Mouse (Mus musculus) urinary bladder, postnatal 0 days (tissue): Measurements from ENCODE around the gene Gm8332. TPM values are rescaled to one million over a fixed set of nuclear protein-coding genes. Genes with fewer than 3 reads are reported as not detected.

Experiments
- polyA plus RNA-seq: library from polyadenylated mRNA; unstranded; fragments of >200 nt; fragmentation: Nextera tagmentation; extraction: Ambion mirVana; gene quantifications from 2 replicates; pipeline ENCODE4 v1.2.1, GENCODE M21; 2015

Gene Gm8332
- not detected in 2 replicates for polyA plus RNA-seq

DNA sequence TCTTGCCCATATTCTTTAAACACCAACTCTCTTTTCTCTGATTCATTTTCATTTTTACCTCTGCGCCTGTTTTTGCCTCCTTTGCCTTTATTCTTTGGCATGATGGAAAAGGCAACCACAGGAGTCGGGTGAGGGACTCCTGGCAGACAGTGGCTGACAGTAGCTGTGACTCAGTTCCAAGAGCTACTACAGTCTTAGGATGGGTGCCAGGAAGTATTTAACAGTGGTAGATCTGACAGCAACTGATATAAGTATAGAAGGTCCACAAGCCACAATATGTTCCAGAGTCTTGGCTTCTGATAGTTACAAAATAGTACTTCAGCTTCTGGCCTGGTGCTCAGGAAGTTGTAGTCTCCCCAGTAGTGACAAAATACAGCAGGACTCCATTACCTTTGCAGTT, at the start of gene Gm8332:
Gene Gm8332, minus strand, starts transcription at position 101 of the 400 bp plus-strand sequence.

DNA sequence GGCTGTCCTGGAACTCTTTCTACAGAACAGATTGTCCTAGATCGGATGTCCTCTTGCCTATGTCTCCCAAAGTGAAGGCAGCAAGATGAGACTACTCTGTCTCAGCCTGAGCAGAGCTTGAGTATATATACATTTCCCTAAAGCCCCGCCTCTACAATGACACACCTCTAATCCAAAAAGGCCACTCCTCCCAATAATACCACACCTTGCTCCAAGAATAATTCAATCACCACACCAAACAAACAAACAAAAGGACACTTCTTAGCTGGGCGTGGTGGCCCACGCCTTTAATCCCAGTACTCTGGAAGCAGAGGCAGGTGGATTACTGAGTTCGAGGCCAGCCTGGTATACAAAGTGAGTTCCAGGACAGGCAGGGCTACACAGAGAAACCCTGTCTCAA, 24.5 kb upstream of the Gm8332 start, which contains the start of gene Gm5662:
Gene Gm5662, minus strand, starts transcription at position 101 of the 400 bp plus-strand sequence.

Other genes with a start within 250 kb of the Gm8332 start
- gene Gm2075, start 238.3 kb downstream of the Gm8332 start, polyA plus RNA-seq: not detected in 2 replicates
- not detected in 2 replicates for gene Gm6803, start 231.3 kb downstream of the Gm8332 start, polyA plus RNA-seq
- gene Gm2056, start 223.1 kb downstream of the Gm8332 start, polyA plus RNA-seq: not detected in 2 replicates
- not detected in 2 replicates for gene Gm16368, start 166.4 kb downstream of the Gm8332 start, polyA plus RNA-seq
- not detected in 2 replicates for gene Gm10436, start 68.0 kb downstream of the Gm8332 start, polyA plus RNA-seq
- gene Gm5662, start 24.4 kb upstream of the Gm8332 start, polyA plus RNA-seq: not detected in 2 replicates
- gene Gm5039, start 73.9 kb upstream of the Gm8332 start, polyA plus RNA-seq: not detected in 2 replicates
- 10.5 and 10.6 TPM in 2 replicates for gene Adck1, start 110.5 kb upstream of the Gm8332 start, polyA plus RNA-seq